Comparison of ENCODE assay signal across 17 mouse cellular contexts in the genomic region with DNA sequence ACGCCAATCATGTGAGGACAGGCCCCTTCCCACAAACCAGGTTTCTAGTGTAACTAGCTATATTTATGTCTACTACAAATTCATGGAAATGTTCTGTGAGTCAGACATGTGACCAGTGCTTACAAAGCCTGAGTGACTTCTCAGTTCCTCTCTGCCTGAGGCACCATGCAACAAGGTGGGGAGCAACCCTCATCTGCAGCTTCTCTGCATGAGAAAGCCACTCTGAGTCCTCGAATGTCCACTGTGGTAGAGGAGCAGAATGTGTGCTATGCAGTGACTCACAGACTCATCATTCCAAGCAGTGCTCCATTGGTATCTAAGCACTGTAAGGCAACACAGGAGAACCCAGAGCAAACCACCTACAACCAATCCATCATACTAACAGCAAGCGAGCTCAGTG.
DNase-seq lines count a peak whose midpoint lies in the region; ATAC-seq and TF ChIP-seq lines count a peak whose summit lies in the region.
"Had no signal": no experiment of that assay in that cellular context is flagged by ENCODE, and none has a peak within 500 bp of the region (broad histone marks: within the 10 kb centered on the region; RNA-seq: fewer than 3 reads in every experiment).

No protein-coding gene starts in this region.

- no peak for ATAC-seq in kidney, postnatal 0 days (replicated peaks; ENCODE audit: low FRiP score, low read depth)
- peak; percentile 34; the same call in 1 of the 2 replicates for ATAC-seq in common myeloid progenitor, adult 5-6 weeks (replicated peaks; ENCODE audit: low read depth, poor library complexity, severe bottlenecking)
- ATAC-seq: forebrain, embryonic 15.5 days; midbrain, embryonic 15.5 days had no signal

- intact Hi-C loops in gastrocnemius, adult 2 months (cut with DNase I): no loop called here
- intact Hi-C loops in left cerebral cortex, adult 2 months (cut with DNase I): no loop called here

- H3ac ChIP-seq in C2C12 (ENCODE audit: control insufficient read depth, insufficient read length, low read depth): no peak overlapping the region

- H3K4me2 ChIP-seq in kidney, postnatal 0 days (ENCODE audit: low read length): no peak overlapping the region
- H3K4me2 ChIP-seq: forebrain, embryonic 15.5 days; limb, embryonic 15.5 days; midbrain, embryonic 15.5 days had no signal

- no peak overlapping the region for H3K9ac ChIP-seq in kidney, postnatal 0 days (ENCODE audit: low read depth, low read length)
- H3K9ac ChIP-seq: forebrain, embryonic 15.5 days; limb, embryonic 15.5 days; midbrain, embryonic 15.5 days had no signal

- no peaks in the 10 kb centered on the region for H3K4me1 ChIP-seq in kidney, postnatal 0 days (replicated peaks; ENCODE audit: insufficient read depth, low read length)
- peaks cover 14% of the 10 kb centered on the region; the same call in 1 of the 2 replicates for H3K4me1 ChIP-seq in megakaryocyte, embryonic 14.5 days
- H3K4me1 ChIP-seq: forebrain, embryonic 15.5 days; midbrain, embryonic 15.5 days had no signal

- H3K4me3 ChIP-seq in kidney, postnatal 0 days (replicated peaks; ENCODE audit: low read depth, low read length): no peak overlapping the region
- no peak overlapping the region for H3K4me3 ChIP-seq in C2C12 (ENCODE audit: insufficient read depth, poor library complexity, severe bottlenecking)
- H3K4me3 ChIP-seq in megakaryocyte, embryonic 14.5 days (replicated peaks): peak overlapping the region; percentile 29
- H3K4me3 ChIP-seq in gastrocnemius, adult 2 months: no peak overlapping the region
- H3K4me3 ChIP-seq in left cerebral cortex, adult 2 months: no peak overlapping the region
- H3K4me3 ChIP-seq: embryonic facial prominence, embryonic 10.5 days; erythroblast, embryonic 14.5 days; forebrain, embryonic 15.5 days; limb, embryonic 15.5 days; midbrain, embryonic 15.5 days had no signal

- peaks cover 51% of the 10 kb centered on the region for H3K79me2 ChIP-seq in C2C12 (ENCODE audit: control insufficient read depth, insufficient read depth)

- no peaks in the 10 kb centered on the region for H3K27me3 ChIP-seq in kidney, postnatal 0 days (ENCODE audit: insufficient read depth, low read length)
- no peaks in the 10 kb centered on the region for H3K27me3 ChIP-seq in C2C12 (ENCODE audit: control insufficient read depth, insufficient read depth, insufficient read length)
- H3K27me3 ChIP-seq in megakaryocyte, embryonic 14.5 days (replicated peaks): peaks cover 2% of the 10 kb centered on the region
- H3K27me3 ChIP-seq: forebrain, embryonic 15.5 days; limb, embryonic 15.5 days; midbrain, embryonic 15.5 days had no signal

- H3K36me3 ChIP-seq in kidney, postnatal 0 days (ENCODE audit: insufficient read depth, low read length): no peaks in the 10 kb centered on the region
- peaks cover 21% of the 10 kb centered on the region for H3K36me3 ChIP-seq in C2C12 (ENCODE audit: control insufficient read depth, insufficient read depth)
- no peaks in the 10 kb centered on the region for H3K36me3 ChIP-seq in megakaryocyte, embryonic 14.5 days (replicated peaks; ENCODE audit: low read length)
- H3K36me3 ChIP-seq: embryonic facial prominence, embryonic 10.5 days; forebrain, embryonic 15.5 days; limb, embryonic 15.5 days; midbrain, embryonic 15.5 days had no signal

- TF ChIP-seq CTCF in kidney, postnatal 0 days (IDR thresholded peaks at IDR 0.05; ENCODE audit: low read depth): no peak
- no peak for TF ChIP-seq CTCF in C2C12 (IDR thresholded peaks at IDR 0.05; ENCODE audit: control insufficient read depth, insufficient read depth, insufficient read length)
- TF ChIP-seq CTCF in gastrocnemius, adult 2 months (IDR thresholded peaks at IDR 0.05): no peak
- TF ChIP-seq CTCF in left cerebral cortex, adult 2 months (IDR thresholded peaks at IDR 0.05): no peak

- peaks cover 31% of the 10 kb centered on the region for H3K79me3 ChIP-seq in C2C12 (ENCODE audit: low read depth)

- DNase-seq in kidney, postnatal 0 days (ENCODE audit: low spot score): no peak
- DNase-seq in kidney, postnatal 14 days: no peak
- DNase-seq in left cerebral cortex, adult 18-20 months (ENCODE audit: low spot score in 2 of 2): no peak
- no peak for DNase-seq in gastrocnemius, adult 2 months
- no peak for DNase-seq in left cerebral cortex, adult 2 months (ENCODE audit: extremely low spot score in 1 of 2, low spot score in 2 of 2)
- DNase-seq: adrenal gland, postnatal 36 days; cerebellum, postnatal 10 days; lung, postnatal 4 days had no signal

- 88% methylated on average over 3 of the region's 3 CpGs for WGBS in kidney, postnatal 0 days

- peak overlapping the region; percentile 39 for H3K27ac ChIP-seq in kidney, postnatal 0 days
- H3K27ac ChIP-seq in gastrocnemius, adult 2 months: no peak overlapping the region
- H3K27ac ChIP-seq in left cerebral cortex, adult 2 months: no peak overlapping the region
- H3K27ac ChIP-seq: embryonic facial prominence, embryonic 10.5 days; forebrain, embryonic 15.5 days; limb, embryonic 15.5 days; midbrain, embryonic 15.5 days; stomach, postnatal 0 days had no signal

- H3K9me3 ChIP-seq in kidney, postnatal 0 days (replicated peaks; ENCODE audit: low read length): no peaks in the 10 kb centered on the region
- peaks cover 20% of the 10 kb centered on the region for H3K9me3 ChIP-seq in megakaryocyte, embryonic 14.5 days
- H3K9me3 ChIP-seq: embryonic facial prominence, embryonic 10.5 days; forebrain, embryonic 15.5 days; limb, embryonic 15.5 days; midbrain, embryonic 15.5 days had no signal

TF ChIP-seq in C2C12, 6 proteins besides CTCF, POLR2A, EP300 and RAD21:
- no peak for TF ChIP-seq FOSL1 (IDR thresholded peaks at IDR 0.05; ENCODE audit: insufficient read depth, low read length, poor library complexity, severe bottlenecking)
- no peak for TF ChIP-seq CEBPB (IDR thresholded peaks at IDR 0.05; ENCODE audit: low read depth)
- peak; percentile 76 for TF ChIP-seq USF1 (IDR thresholded peaks at IDR 0.05; ENCODE audit: low read depth)
- TF ChIP-seq MYOG (IDR thresholded peaks at IDR 0.05; ENCODE audit: control insufficient read depth, extremely low read depth, insufficient read length): no peak
- peak; percentile 18 for TF ChIP-seq MYOD1 (IDR thresholded peaks at IDR 0.05; ENCODE audit: control insufficient read depth, insufficient read length, low read depth)
- no peak for TF ChIP-seq MAX (IDR thresholded peaks at IDR 0.05)
TF ChIP-seq in C2C12: peak in this region for 2.
